Mouse (Mus musculus): ENCODE results near the gene Smim13.
A peak's percentile ranks its signal among the peaks of the same experiment; 100 is the strongest.
"Not testable (repeated sequence)": the region's sequence is repeated elsewhere in the genome, so short reads cannot be mapped to it uniquely, and the experiment has no call there.

The Smim13 gene

GRCm38 (mm10) chr13:41249538-41250317 is at the start of gene Smim13:
Gene Smim13 (plus strand): TSS chr13:41249844.
- peak; percentile 91 to 97 for DNase-seq

- DNase-seq = no peak
These were observed 48.8 kb upstream of the Smim13 start for GRCm38 (mm10) chr13:41200861-41201260.

GRCm38 (mm10) chr13:41203289-41203688 is 46.4 kb upstream of the Smim13 start:
- no peak for DNase-seq

GRCm38 (mm10) chr13:41203691-41204090 is 46.0 kb upstream of the Smim13 start:
- no peak for DNase-seq

GRCm38 (mm10) chr13:41205568-41205967 is 44.1 kb upstream of the Smim13 start:
- not testable (repeated sequence) for DNase-seq

GRCm38 (mm10) chr13:41206241-41206640 is 43.4 kb upstream of the Smim13 start:
- DNase-seq = no peak

GRCm38 (mm10) chr13:41211276-41211675 is 38.4 kb upstream of the Smim13 start:
- DNase-seq = no peak

GRCm38 (mm10) chr13:41212558-41213322 is 36.9 kb upstream of the Smim13 start:
- no peak for DNase-seq

- no peak for DNase-seq
These were observed 34.0 kb upstream of the Smim13 start for GRCm38 (mm10) chr13:41215669-41216068.

GRCm38 (mm10) chr13:41216236-41216635 is 33.4 kb upstream of the Smim13 start:
- no peak for DNase-seq

GRCm38 (mm10) chr13:41219056-41219455 is 30.6 kb upstream of the Smim13 start:
- DNase-seq = no peak

GRCm38 (mm10) chr13:41219687-41220303 is 29.8 kb upstream of the Smim13 start:
- DNase-seq = no peak

- peak; percentile 67 to 75 for DNase-seq
These were observed 29.3 kb upstream of the Smim13 start, which contains the start of gene Elovl2 for GRCm38 (mm10) chr13:41220304-41220834. Gene Elovl2 (minus strand): TSS chr13:41220405.

- no peak for DNase-seq
These were observed 23.1 kb upstream of the Smim13 start for GRCm38 (mm10) chr13:41226513-41226912.

GRCm38 (mm10) chr13:41228060-41228459 is 21.6 kb upstream of the Smim13 start:
- DNase-seq = no peak

GRCm38 (mm10) chr13:41230256-41230655 is 19.4 kb upstream of the Smim13 start:
- no peak for DNase-seq

GRCm38 (mm10) chr13:41231389-41231983 is 18.2 kb upstream of the Smim13 start:
- DNase-seq = no peak

GRCm38 (mm10) chr13:41232209-41232608 is 17.4 kb upstream of the Smim13 start:
- DNase-seq = no peak

- no peak for DNase-seq
These were observed 16.4 kb upstream of the Smim13 start for GRCm38 (mm10) chr13:41233241-41233640.

- no peak for DNase-seq
These were observed 14.5 kb upstream of the Smim13 start for GRCm38 (mm10) chr13:41235181-41235580.

GRCm38 (mm10) chr13:41235845-41236741 is 13.6 kb upstream of the Smim13 start:
- no peak for DNase-seq

Data from thymus, postnatal 36 days (tissue).